Comparison of ENCODE assay signal across 9 mouse cellular contexts in the genomic region with DNA sequence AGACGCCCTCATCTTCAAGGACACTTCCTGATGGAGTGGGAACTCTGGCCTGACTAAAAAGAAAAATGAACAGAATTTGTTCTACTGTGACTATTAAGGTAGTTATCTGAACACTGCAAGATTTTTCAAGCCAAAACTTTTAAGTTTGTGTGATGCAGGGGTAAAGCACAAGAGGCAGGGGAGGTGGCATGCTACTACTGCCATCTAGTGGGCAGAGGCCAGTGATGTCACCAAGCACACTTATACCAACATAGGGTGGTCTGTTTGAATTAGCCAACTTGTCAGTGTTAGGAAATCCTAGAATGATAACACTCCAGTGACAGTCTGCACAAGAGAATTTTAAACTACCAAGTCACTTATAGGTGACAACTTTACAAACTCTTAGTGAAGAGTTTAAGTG. TPM values are rescaled to one million over a fixed set of nuclear protein-coding genes. Genes with fewer than 3 reads are reported as not detected.
DNase-seq lines count a peak whose midpoint lies in the region; TF ChIP-seq lines count a peak whose summit lies in the region.
"Had no signal": no experiment of that assay in that cellular context is flagged by ENCODE, and none has a peak within 500 bp of the region (broad histone marks: within the 10 kb centered on the region; RNA-seq: fewer than 3 reads in every experiment).

No protein-coding gene starts in this region.

- no peak overlapping the region for H3K27ac ChIP-seq in bone marrow, adult 2 months (ENCODE audit: control insufficient read depth, insufficient read depth, low read depth, low read length, poor library complexity)
- H3K27ac ChIP-seq: neural tube, embryonic 12.5 days had no signal

- TF ChIP-seq POLR2A in bone marrow, adult 2 months (IDR thresholded peaks at IDR 0.05; ENCODE audit: borderline replicate concordance, control insufficient read depth, low read depth, low read length) = no peak

- WGBS in bone marrow, adult 2 months = 96% methylated on average over 1 of the region's 1 CpGs

- DNase-seq in layer of hippocampus, adult 11-12 months (ENCODE audit: low spot score) = peak; percentile 62
- DNase-seq in layer of hippocampus, postnatal 36 days = no peak
- DNase-seq in ES-CJ7 (ENCODE audit: low read depth, low spot score) (peak; percentile 73), liver (peak; percentile 48)
- peak; percentile 59 for DNase-seq in forelimb bud, embryonic 11.5 days (ENCODE audit: low read depth, low spot score)
- DNase-seq in natural killer cell, adult 2 months (ENCODE audit: low spot score in 2 of 2) = peak; percentile 39 to 62
- DNase-seq in urinary bladder, postnatal 10 days (ENCODE audit: low spot score) = no peak

- no peak overlapping the region for H3K4me3 ChIP-seq in bone marrow, adult 2 months (replicated peaks; ENCODE audit: control insufficient read depth, low read depth, low read length)
- H3K4me3 ChIP-seq: neural tube, embryonic 12.5 days had no signal

- peak; percentile 91 for TF ChIP-seq CTCF in bone marrow, adult 2 months (IDR thresholded peaks at IDR 0.05; ENCODE audit: control insufficient read depth, insufficient read depth, low read length)

- no peaks in the 10 kb centered on the region for H3K4me1 ChIP-seq in bone marrow, adult 2 months (ENCODE audit: control insufficient read depth, insufficient read depth, low read length)

RNA-seq across cellular contexts. Expression of a gene that starts 6.7 kb away (rescaled TPM):
- 100 to 1,000 TPM; 107 to 110 TPM for total RNA-seq in layer of hippocampus, postnatal 36 days (2021)
- polyA plus RNA-seq in bone marrow, adult 2 months (2011; ENCODE audit: insufficient read depth, insufficient read length, low replicate concordance, missing spikeins) = 119 and 144 TPM in 2 replicates

RNA-seq across cellular contexts. Expression of a gene that starts 7.0 kb away (rescaled TPM):
- 100 to 1,000 TPM; 111 to 116 TPM for total RNA-seq in layer of hippocampus, postnatal 36 days (2021)
- polyA plus RNA-seq in bone marrow, adult 2 months (2011; ENCODE audit: insufficient read depth, insufficient read length, low replicate concordance, missing spikeins) = 12.5 and 22.7 TPM in 2 replicates

RNA-seq across cellular contexts. Expression of a gene that starts 18.3 kb away (rescaled TPM):
- total RNA-seq in layer of hippocampus, postnatal 36 days (2021) = not detected
- polyA plus RNA-seq in bone marrow, adult 2 months (2011; ENCODE audit: insufficient read depth, insufficient read length, low replicate concordance, missing spikeins) = not detected in 2 replicates

RNA-seq across cellular contexts. Expression of a gene that starts 29.1 kb away (rescaled TPM):
- under 1 TPM; 0.17 to 0.30 TPM for total RNA-seq in layer of hippocampus, postnatal 36 days (2021)
- not detected in 2 replicates for polyA plus RNA-seq in bone marrow, adult 2 months (2011; ENCODE audit: insufficient read depth, insufficient read length, low replicate concordance, missing spikeins)

RNA-seq across cellular contexts. Expression of a gene that starts 53.0 kb away (rescaled TPM):
- total RNA-seq in layer of hippocampus, postnatal 36 days (2021) = 10 to 100 TPM; 25.5 to 27.2 TPM
- 60.8 and 96.2 TPM in 2 replicates for polyA plus RNA-seq in bone marrow, adult 2 months (2011; ENCODE audit: insufficient read depth, insufficient read length, low replicate concordance, missing spikeins)

Comparison
In these comparisons a context has a peak if more than half of its experiments do, and no peak if none do; other contexts are left out.
1. DNase-seq: peak in layer of hippocampus, adult 11-12 months (single experiment), ES-CJ7 (single experiment), forelimb bud, embryonic 11.5 days (single experiment), liver (single experiment) and natural killer cell, adult 2 months (2 of 2); none in layer of hippocampus, postnatal 36 days (0 of 2) and urinary bladder, postnatal 10 days (single experiment).